Mouse (Mus musculus): Measurements from ENCODE around the gene Zranb1.

Zranb1 gene

GRCm38 (mm10) chr7:133002271-133002670 is 71.3 kb downstream of the Zranb1 start:
- no peak for DNase-seq (ENCODE audit: low spot score)

- DNase-seq (ENCODE audit: low spot score): peak; percentile 74
Observed at GRCm38 (mm10) chr7:133003421-133003820, 72.5 kb downstream of the Zranb1 start.

- DNase-seq (ENCODE audit: low spot score): no peak
Observed at GRCm38 (mm10) chr7:133005772-133006171, 74.8 kb downstream of the Zranb1 start.

- no peak for DNase-seq (ENCODE audit: low spot score)
Observed at GRCm38 (mm10) chr7:133007343-133007742, 76.4 kb downstream of the Zranb1 start.

GRCm38 (mm10) chr7:133008663-133009062 is 77.7 kb downstream of the Zranb1 start:
- DNase-seq (ENCODE audit: low spot score): no peak

- DNase-seq (ENCODE audit: low spot score): no peak
Observed at GRCm38 (mm10) chr7:133009676-133010075, 78.7 kb downstream of the Zranb1 start.

- DNase-seq (ENCODE audit: low spot score): no peak
Observed at GRCm38 (mm10) chr7:133010477-133010876, 79.5 kb downstream of the Zranb1 start.

- DNase-seq (ENCODE audit: low spot score): no peak
Observed at GRCm38 (mm10) chr7:133011191-133011590, 80.2 kb downstream of the Zranb1 start.

GRCm38 (mm10) chr7:133011611-133012010 is 80.7 kb downstream of the Zranb1 start:
- no peak for DNase-seq (ENCODE audit: low spot score)

- no peak for DNase-seq (ENCODE audit: low spot score)
Observed at GRCm38 (mm10) chr7:133012637-133013366, 81.9 kb downstream of the Zranb1 start.

- no peak for DNase-seq (ENCODE audit: low spot score)
Observed at GRCm38 (mm10) chr7:133013923-133014322, 83.0 kb downstream of the Zranb1 start.

GRCm38 (mm10) chr7:133014631-133015030 is 83.7 kb downstream of the Zranb1 start:
- DNase-seq (ENCODE audit: low spot score): no peak

GRCm38 (mm10) chr7:133015416-133016070 is 84.6 kb downstream of the Zranb1 start:
- DNase-seq (ENCODE audit: low spot score): no peak

GRCm38 (mm10) chr7:133018961-133019360 is 88.0 kb downstream of the Zranb1 start:
- no peak for DNase-seq (ENCODE audit: low spot score)

- DNase-seq (ENCODE audit: low spot score): no peak
Observed at GRCm38 (mm10) chr7:133019481-133020020, 88.6 kb downstream of the Zranb1 start.

- no peak for DNase-seq (ENCODE audit: low spot score)
Observed at GRCm38 (mm10) chr7:133024694-133025093, 93.8 kb downstream of the Zranb1 start.

- no peak for DNase-seq (ENCODE audit: low spot score)
Observed at GRCm38 (mm10) chr7:133027930-133028329, 97.0 kb downstream of the Zranb1 start.

GRCm38 (mm10) chr7:133029004-133029403 is 98.1 kb downstream of the Zranb1 start:
- DNase-seq (ENCODE audit: low spot score): no peak

GRCm38 (mm10) chr7:133029496-133030047 is 98.6 kb downstream of the Zranb1 start:
- DNase-seq (ENCODE audit: low spot score): no peak

GRCm38 (mm10) chr7:133032589-133033203 is 101.8 kb downstream of the Zranb1 start:
- peak; percentile 56 for DNase-seq (ENCODE audit: low spot score)

GRCm38 (mm10) chr7:133035901-133036300 is 105.0 kb downstream of the Zranb1 start:
- no peak for DNase-seq (ENCODE audit: low spot score)
